Mouse (Mus musculus) liver, adult 2 months (tissue): ENCODE results near the gene Desi1.

Experiments used
- CTCF ChIP-seq: fragments of 200-500 bp; IDR thresholded peaks from 2 replicates; pipeline ENCODE4 v1.5.1; 2011; ENCODE audit warnings: low read depth, low read length, control low read depth
- POLR2A ChIP-seq: fragments of 200-500 bp; IDR thresholded peaks from 2 replicates; pipeline ENCODE4 v1.6.1; 2011; ENCODE audit warnings: low read length, control low read depth; ENCODE audit not compliant: insufficient read depth; ENCODE audit errors: extremely low read depth

- TF ChIP-seq CTCF (no peak), POLR2A (no peak)
Measured at GRCm38 (mm10) chr15:82022535-82023088, 11.1 kb downstream of the Desi1 start.
